Mouse (Mus musculus) kidney, postnatal 0 days (tissue): Measurements from ENCODE around the gene Aplnr. TPM values are rescaled to one million over a fixed set of nuclear protein-coding genes. Genes with fewer than 3 reads are reported as not detected.

ENCODE experiments used
- ATAC-seq: fragments of 200-750 bp; cut with Nextera tagmentation; replicated peaks from 2 replicates; pipeline ENCODE4 v1.8.0; 2017; ENCODE audit warnings: low read depth, moderate number of reproducible peaks, moderate TSS enrichment, moderate library complexity; ENCODE audit not compliant: low FRiP score
- DNase-seq: peaks from one replicate; pipeline ENCODE4 v3.0.0-alpha.2; 2016; ENCODE audit warnings: low spot score
- H3K27ac ChIP-seq: fragments of 300-500 bp; sonication (generic); 2 replicates; pipeline ENCODE4 v1.5.1; 2014; ENCODE audit warnings: mild to moderate bottlenecking
- H3K27me3 ChIP-seq: fragments of 300-500 bp; sonication (generic); 2 replicates; pipeline ENCODE4 v1.6.1; 2014; ENCODE audit warnings: low read length, mixed read lengths; ENCODE audit not compliant: insufficient read depth
- H3K36me3 ChIP-seq: fragments of 300-500 bp; sonication (generic); 2 replicates; pipeline ENCODE4 v1.6.1; 2014; ENCODE audit warnings: low read length, mixed read lengths; ENCODE audit not compliant: insufficient read depth
- H3K4me1 ChIP-seq: fragments of 300-500 bp; sonication (generic); replicated peaks from 2 replicates; pipeline ENCODE4 v1.6.1; 2014; ENCODE audit warnings: antibody characterized with exemption, low read length, mixed read lengths; ENCODE audit not compliant: insufficient read depth
- H3K4me2 ChIP-seq: fragments of 300-500 bp; sonication (generic); 2 replicates; pipeline ENCODE4 v1.6.1; 2014; ENCODE audit warnings: mild to moderate bottlenecking, low read length, moderate library complexity, mixed read lengths
- H3K4me3 ChIP-seq: fragments of 300-500 bp; sonication (generic); replicated peaks from 2 replicates; pipeline ENCODE4 v1.5.1; 2014; ENCODE audit warnings: low read depth, low read length
- H3K9ac ChIP-seq: fragments of 300-500 bp; sonication (generic); 2 replicates; pipeline ENCODE4 v1.6.1; 2014; ENCODE audit warnings: low read depth, low read length
- H3K9me3 ChIP-seq: fragments of 300-500 bp; sonication (generic); replicated peaks from 2 replicates; pipeline ENCODE4 v1.6.1; 2016; ENCODE audit warnings: low read length, inconsistent platforms, mixed read lengths
- CTCF ChIP-seq: IDR thresholded peaks from 2 replicates; pipeline ENCODE4 v1.5.1; 2016; ENCODE audit warnings: antibody characterized with exemption, low read depth, mild to moderate bottlenecking, moderate library complexity
- WGBS: fragments of 180-500 bp; shearing (Covaris S2); extraction: QIAGEN DNeasy Blood & Tissue Kit; methylation state at CpG from one replicate; pipeline ENCODE4 v1.1.7; 2014; 5-methylcytosine and 5-hydroxymethylcytosine counted together
- polyA plus RNA-seq: library from polyadenylated mRNA; unstranded; fragments of >200 nt; fragmentation: Nextera tagmentation; extraction: Ambion mirVana; gene quantifications from 2 replicates; pipeline ENCODE4 v1.2.1, GENCODE M21; 2015

Gene Aplnr
- polyA plus RNA-seq, 1 experiment from 2014 or later = 77.7 TPM

- Histone ChIP-seq H3K4me2 (no peak overlapping the region), H3K9me3 (no peaks in the 10 kb centered on the region), H3K36me3 (no peaks in the 10 kb centered on the region), H3K4me3 (no peak overlapping the region), H3K27ac (no peak overlapping the region), H3K9ac (no peak overlapping the region), H3K4me1 (no peaks in the 10 kb centered on the region; the same call in 1 of the 2 replicates), H3K27me3 (no peaks in the 10 kb centered on the region)
- TF ChIP-seq CTCF = no peak
- no peak for DNase-seq
- no peak for ATAC-seq
- WGBS = 39% methylated on average over 1 of the region's 1 CpGs
Observed at GRCm38 (mm10) chr2:85135099-85135498, 926 bp upstream of the Aplnr start.

- 74% methylated on average over 21 of the region's 21 CpGs for WGBS
- Histone ChIP-seq H3K9ac (peak overlapping the region; percentile 42; the same call in 1 of the 2 replicates), H3K36me3 (no peaks in the 10 kb centered on the region)
Observed at GRCm38 (mm10) chr2:85136831-85137520, 951 bp downstream of the Aplnr start.

GRCm38 (mm10) chr2:85137601-85138140 lies 1.6 kb downstream of the Aplnr start:
- Histone ChIP-seq H3K27ac (peak overlapping the region; percentile 68; the same call in 1 of the 2 replicates), H3K9me3 (no peaks in the 10 kb centered on the region), H3K4me1 (no peaks in the 10 kb centered on the region), H3K36me3 (no peaks in the 10 kb centered on the region), H3K4me2 (peak overlapping the region; percentile 25; the same call in 1 of the 2 replicates), H3K4me3 (peak overlapping the region; percentile 28), H3K9ac (peak overlapping the region; percentile 42; the same call in 1 of the 2 replicates), H3K27me3 (no peaks in the 10 kb centered on the region)
- WGBS = 60% methylated on average over 10 of the region's 10 CpGs
- no peak for ATAC-seq
- TF ChIP-seq CTCF = no peak
- DNase-seq = no peak

More at GRCm38 (mm10) chr2:85136831-85137520, 951 bp downstream of the Aplnr start:
- Histone ChIP-seq H3K4me3 (peak overlapping the region; percentile 28), H3K4me2 (peak overlapping the region; percentile 25), H3K4me1 (no peaks in the 10 kb centered on the region), H3K27ac (peak overlapping the region; percentile 68; the same call in 1 of the 2 replicates), H3K27me3 (no peaks in the 10 kb centered on the region), H3K9me3 (no peaks in the 10 kb centered on the region)
- TF ChIP-seq CTCF = no peak
- DNase-seq (no peak), ATAC-seq (0 out of 2 replicates have a peak, but pooled peaks have one; percentile 11)

GRCm38 (mm10) chr2:85138143-85138542 lies 2.1 kb downstream of the Aplnr start:
- 24% methylated on average over 2 of the region's 2 CpGs for WGBS
- Histone ChIP-seq H3K9ac (peak overlapping the region; percentile 42; the same call in 1 of the 2 replicates), H3K9me3 (no peaks in the 10 kb centered on the region), H3K27me3 (no peaks in the 10 kb centered on the region), H3K27ac (no peak overlapping the region; the same call in 1 of the 2 replicates), H3K4me1 (no peaks in the 10 kb centered on the region), H3K36me3 (no peaks in the 10 kb centered on the region), H3K4me2 (peak overlapping the region; percentile 23; the same call in 1 of the 2 replicates), H3K4me3 (peak overlapping the region; percentile 28)
- ATAC-seq = no peak
- DNase-seq = no peak
- TF ChIP-seq CTCF = peak; percentile 25; the same call in 1 of the 2 replicates

- Histone ChIP-seq H3K4me1 (no peaks in the 10 kb centered on the region), H3K27me3 (no peaks in the 10 kb centered on the region), H3K9ac (peak overlapping the region; percentile 14; the same call in 1 of the 2 replicates), H3K36me3 (no peaks in the 10 kb centered on the region), H3K4me2 (peak overlapping the region; percentile 23; the same call in 1 of the 2 replicates), H3K9me3 (no peaks in the 10 kb centered on the region), H3K4me3 (peak overlapping the region; percentile 28), H3K27ac (0 out of 2 replicates have a peak overlapping the region, but pooled peaks have one; percentile 26)
- TF ChIP-seq CTCF = no peak
- DNase-seq = no peak
- WGBS = 67% methylated on average over 4 of the region's 4 CpGs
- ATAC-seq = no peak
Observed at GRCm38 (mm10) chr2:85139393-85139792, 3.4 kb downstream of the Aplnr start.

- ATAC-seq (no peak), DNase-seq (no peak)
- H3K9ac ChIP-seq = 0 out of 2 replicates have a peak overlapping the region, but pooled peaks have one; percentile 14
- no peak for TF ChIP-seq CTCF
- H3K36me3 ChIP-seq = no peaks in the 10 kb centered on the region
- H3K27ac ChIP-seq = no peak overlapping the region
- WGBS = 70% methylated on average over 7 of the region's 7 CpGs
- H3K9me3 ChIP-seq = no peaks in the 10 kb centered on the region
- H3K4me3 ChIP-seq = peak overlapping the region; percentile 28
- no peaks in the 10 kb centered on the region for H3K4me1 ChIP-seq
- no peaks in the 10 kb centered on the region for H3K27me3 ChIP-seq
- H3K4me2 ChIP-seq = 0 out of 2 replicates have a peak overlapping the region, but pooled peaks have one; percentile 23
Observed at GRCm38 (mm10) chr2:85139846-85140245, 3.8 kb downstream of the Aplnr start.
